9 mouse cellular contexts compared by ENCODE assay signal in genomic region chr5:120578504-120579081, GRCm38 (mm10). TPM values are rescaled to one million over a fixed set of nuclear protein-coding genes. Genes with fewer than 3 reads are reported as not detected.
DNase-seq lines count a peak whose midpoint lies in the region; ATAC-seq and TF ChIP-seq lines count a peak whose summit lies in the region.
"Had no signal": no experiment of that assay in that cellular context is flagged by ENCODE, and none has a peak within 500 bp of the region (broad histone marks: within the 10 kb centered on the region; RNA-seq: fewer than 3 reads in every experiment).

No protein-coding gene starts in this region.

- peak; percentile 55 to 56 for DNase-seq in cerebellum, adult 2 months
- no peak for DNase-seq in cerebellum, adult 11 months
- DNase-seq in adrenal gland, postnatal 36 days, result peak; percentile 51 to 77
- peak; percentile 80 to 87 for DNase-seq in heart, adult 18-20 months
- DNase-seq in lung, embryonic 14.5 days, result peak; percentile 82
- peak; percentile 48 to 58 for DNase-seq in spleen, adult 18-20 months
- no peak for DNase-seq in layer of hippocampus, adult 2 months (ENCODE audit: low spot score in 2 of 2)

- no peak overlapping the region for H3K4me2 ChIP-seq in intestine, embryonic 16.5 days (ENCODE audit: low read depth, low read length)
- peak overlapping the region; percentile 25; the same call in 1 of the 2 replicates for H3K4me2 ChIP-seq in lung, embryonic 14.5 days

- TF ChIP-seq POLR2A in cerebellum, adult 2 months (IDR thresholded peaks at IDR 0.05; ENCODE audit: borderline replicate concordance, insufficient read depth, low read length), result no peak

- H3K9me3 ChIP-seq in intestine, embryonic 16.5 days (ENCODE audit: control insufficient read depth, low read length), result no peaks in the 10 kb centered on the region
- H3K9me3 ChIP-seq in lung, embryonic 14.5 days (ENCODE audit: low read depth, low read length), result no peaks in the 10 kb centered on the region

- ATAC-seq in intestine, embryonic 16.5 days, result peak; percentile 47
- peak; percentile 57; the same call in 1 of the 2 replicates for ATAC-seq in lung, embryonic 14.5 days (ENCODE audit: insufficient read depth)

- H3K36me3 ChIP-seq in intestine, embryonic 16.5 days (ENCODE audit: control insufficient read depth, insufficient read depth, low read length), result peaks cover 3% of the 10 kb centered on the region; the same call in 1 of the 2 replicates
- H3K36me3 ChIP-seq in lung, embryonic 14.5 days (ENCODE audit: insufficient read depth), result peaks cover 31% of the 10 kb centered on the region; the same call in 1 of the 2 replicates

- H3K4me1 ChIP-seq in cerebellum, adult 2 months (ENCODE audit: control insufficient read depth, insufficient read depth, low read length), result peaks cover 54% of the 10 kb centered on the region
- peaks cover 36% of the 10 kb centered on the region for H3K4me1 ChIP-seq in intestine, embryonic 16.5 days (ENCODE audit: control insufficient read depth, insufficient read depth, low read length)
- H3K4me1 ChIP-seq in lung, embryonic 14.5 days (ENCODE audit: insufficient read depth), result peaks cover 21% of the 10 kb centered on the region

- WGBS in cerebellum, adult 2 months, result 51% methylated on average over 12 of the region's 12 CpGs
- WGBS in intestine, embryonic 16.5 days, result 30% methylated on average over 12 of the region's 12 CpGs
- 14% methylated on average over 12 of the region's 12 CpGs for WGBS in lung, embryonic 14.5 days

- no peaks in the 10 kb centered on the region for H3K27me3 ChIP-seq in cerebellum, adult 2 months (ENCODE audit: control insufficient read depth, insufficient read depth, low read length)
- no peaks in the 10 kb centered on the region for H3K27me3 ChIP-seq in intestine, embryonic 16.5 days (replicated peaks; ENCODE audit: control insufficient read depth, insufficient read depth, low read length)
- H3K27me3 ChIP-seq in lung, embryonic 14.5 days (ENCODE audit: insufficient read depth, low read length), result no peaks in the 10 kb centered on the region

- no peak overlapping the region for H3K27ac ChIP-seq in cerebellum, adult 2 months (ENCODE audit: insufficient read depth, low read length)
- H3K27ac ChIP-seq in intestine, embryonic 16.5 days (ENCODE audit: low read length), result peak overlapping the region; percentile 51
- H3K27ac ChIP-seq in lung, embryonic 14.5 days (ENCODE audit: low read depth), result peak overlapping the region; percentile 44; the same call in 1 of the 2 replicates
- H3K27ac ChIP-seq in layer of hippocampus, adult 2 months, result no peak overlapping the region; the same call in 1 of the 2 replicates

- TF ChIP-seq CTCF in cerebellum, adult 2 months (IDR thresholded peaks at IDR 0.05; ENCODE audit: borderline replicate concordance, insufficient read depth, low read depth, low read length), result no peak
- TF ChIP-seq CTCF in lung, embryonic 14.5 days (IDR thresholded peaks at IDR 0.05; ENCODE audit: low read depth), result no peak
- TF ChIP-seq CTCF in layer of hippocampus, adult 2 months (conservative IDR thresholded peaks at IDR 0.05), result no peak

- H3K9ac ChIP-seq in intestine, embryonic 16.5 days (ENCODE audit: low read depth, low read length), result peak overlapping the region; percentile 42; the same call in 1 of the 2 replicates
- no peak overlapping the region for H3K9ac ChIP-seq in lung, embryonic 14.5 days

- no peak overlapping the region for H3K4me3 ChIP-seq in cerebellum, adult 2 months (replicated peaks; ENCODE audit: insufficient read depth, low read depth, low read length)
- no peak overlapping the region for H3K4me3 ChIP-seq in intestine, embryonic 16.5 days (ENCODE audit: low read length)
- H3K4me3 ChIP-seq in lung, embryonic 14.5 days (ENCODE audit: low read depth, low read length), result no peak overlapping the region
- no peak overlapping the region for H3K4me3 ChIP-seq in layer of hippocampus, adult 2 months

RNA-seq across cellular contexts. Expression of gene Tpcn1, which starts 9.9 kb away (rescaled TPM):
- 47.3 and 56.6 TPM in 2 replicates for polyA plus RNA-seq in cerebellum, adult 2 months (2012; rRNA removed)
- 10 to 100 TPM; 34.1 to 36.9 TPM for total RNA-seq in adrenal gland, postnatal 36 days (2021)
- 10 to 100 TPM; 29.7 to 35.5 TPM for total RNA-seq in heart, adult 18-20 months (2021)
- polyA plus RNA-seq in intestine, embryonic 16.5 days (2015; fragmentation: Nextera tagmentation; extraction: Ambion mirVana), result 21.4 and 23.9 TPM in 2 replicates
- polyA plus RNA-seq in lung, embryonic 14.5 days (2014; fragmentation: Nextera tagmentation; extraction: Ambion mirVana), result 16.5 and 17.0 TPM in 2 replicates
- total RNA-seq in layer of hippocampus, adult 2 months (2021), result 10 to 100 TPM; 34.8 to 40.8 TPM

RNA-seq across cellular contexts. Expression of gene Iqcd, which starts 10.2 kb away (rescaled TPM):
- polyA plus RNA-seq in cerebellum, adult 2 months (2012; rRNA removed), result 1.8 and 2.0 TPM in 2 replicates
- under 1 TPM; 0.36 to 0.40 TPM for total RNA-seq in adrenal gland, postnatal 36 days (2021)
- not detected for total RNA-seq in heart, adult 18-20 months (2021)
- polyA plus RNA-seq in intestine, embryonic 16.5 days (2015; fragmentation: Nextera tagmentation; extraction: Ambion mirVana), result 0.17 and 0.27 TPM in 2 replicates
- polyA plus RNA-seq in lung, embryonic 14.5 days (2014; fragmentation: Nextera tagmentation; extraction: Ambion mirVana), result 0.35 and 0.37 TPM in 2 replicates
- total RNA-seq in layer of hippocampus, adult 2 months (2021), result 1 to 10 TPM in 1 of 2 experiments, under 1 TPM in 1; 1.00 to 1.2 TPM
- total RNA-seq: ES-E14 had no signal

RNA-seq across cellular contexts. Expression of gene Rita1, which starts 33.8 kb away (rescaled TPM):
- polyA plus RNA-seq in cerebellum, adult 2 months (2012; rRNA removed), result 43.7 and 47.3 TPM in 2 replicates
- total RNA-seq in adrenal gland, postnatal 36 days (2021), result 10 to 100 TPM; 15.6 to 15.9 TPM
- 10 to 100 TPM; 13.4 to 16.3 TPM for total RNA-seq in heart, adult 18-20 months (2021)
- 12.7 and 12.8 TPM in 2 replicates for polyA plus RNA-seq in intestine, embryonic 16.5 days (2015; fragmentation: Nextera tagmentation; extraction: Ambion mirVana)
- 7.2 and 9.5 TPM in 2 replicates for polyA plus RNA-seq in lung, embryonic 14.5 days (2014; fragmentation: Nextera tagmentation; extraction: Ambion mirVana)
- total RNA-seq in layer of hippocampus, adult 2 months (2021), result 10 to 100 TPM; 23.7 to 28.0 TPM

RNA-seq across cellular contexts. Expression of gene Ddx54, which starts 33.9 kb away (rescaled TPM):
- 24.1 and 25.4 TPM in 2 replicates for polyA plus RNA-seq in cerebellum, adult 2 months (2012; rRNA removed)
- total RNA-seq in adrenal gland, postnatal 36 days (2021), result 10 to 100 TPM; 50.4 to 51.1 TPM
- 10 to 100 TPM; 19.2 to 23.0 TPM for total RNA-seq in heart, adult 18-20 months (2021)
- polyA plus RNA-seq in intestine, embryonic 16.5 days (2015; fragmentation: Nextera tagmentation; extraction: Ambion mirVana), result 50.8 and 51.4 TPM in 2 replicates
- polyA plus RNA-seq in lung, embryonic 14.5 days (2014; fragmentation: Nextera tagmentation; extraction: Ambion mirVana), result 31.5 and 37.2 TPM in 2 replicates
- total RNA-seq in layer of hippocampus, adult 2 months (2021), result 10 to 100 TPM; 36.8 to 37.2 TPM

RNA-seq across cellular contexts. Expression of gene Cfap73, which starts 55.4 kb away (rescaled TPM):
- polyA plus RNA-seq in cerebellum, adult 2 months (2012; rRNA removed), result 0.24 and 0.31 TPM in 2 replicates
- total RNA-seq in adrenal gland, postnatal 36 days (2021), result 1 to 10 TPM in 1 of 2 experiments, not detected in 1; 2.0 TPM
- total RNA-seq in heart, adult 18-20 months (2021), result not detected
- polyA plus RNA-seq in intestine, embryonic 16.5 days (2015; fragmentation: Nextera tagmentation; extraction: Ambion mirVana), result 0.24 TPM in 1 of 2 replicates, not detected in the other
- not detected in 2 replicates for polyA plus RNA-seq in lung, embryonic 14.5 days (2014; fragmentation: Nextera tagmentation; extraction: Ambion mirVana)
- total RNA-seq in layer of hippocampus, adult 2 months (2021), result under 1 TPM in 1 of 2 experiments, not detected in 1; 0.39 TPM
- total RNA-seq: ES-E14 had no signal

Comparison
In these comparisons a context has a peak if more than half of its experiments do, and no peak if none do; other contexts are left out.
1. DNase-seq: peak in cerebellum, adult 2 months (2 of 2), adrenal gland, postnatal 36 days (2 of 2), heart, adult 18-20 months (2 of 2), lung, embryonic 14.5 days (single experiment) and spleen, adult 18-20 months (2 of 2); none in cerebellum, adult 11 months (single experiment) and layer of hippocampus, adult 2 months (0 of 2).
2. H3K27ac ChIP-seq: peak in intestine, embryonic 16.5 days (single experiment) and lung, embryonic 14.5 days (single experiment); none in cerebellum, adult 2 months (single experiment) and layer of hippocampus, adult 2 months (single experiment).